Mouse (Mus musculus) adipocyte (in vitro differentiated cells): ENCODE measurements around the gene Pigw.
A peak's percentile ranks its signal among the peaks of the same experiment; 100 is the strongest.

Experiments used
- DNase-seq: peaks from one replicate; pipeline ENCODE4 v3.0.0-alpha.2; 2016; ENCODE audit warnings: low spot score

Gene Pigw

DNA sequence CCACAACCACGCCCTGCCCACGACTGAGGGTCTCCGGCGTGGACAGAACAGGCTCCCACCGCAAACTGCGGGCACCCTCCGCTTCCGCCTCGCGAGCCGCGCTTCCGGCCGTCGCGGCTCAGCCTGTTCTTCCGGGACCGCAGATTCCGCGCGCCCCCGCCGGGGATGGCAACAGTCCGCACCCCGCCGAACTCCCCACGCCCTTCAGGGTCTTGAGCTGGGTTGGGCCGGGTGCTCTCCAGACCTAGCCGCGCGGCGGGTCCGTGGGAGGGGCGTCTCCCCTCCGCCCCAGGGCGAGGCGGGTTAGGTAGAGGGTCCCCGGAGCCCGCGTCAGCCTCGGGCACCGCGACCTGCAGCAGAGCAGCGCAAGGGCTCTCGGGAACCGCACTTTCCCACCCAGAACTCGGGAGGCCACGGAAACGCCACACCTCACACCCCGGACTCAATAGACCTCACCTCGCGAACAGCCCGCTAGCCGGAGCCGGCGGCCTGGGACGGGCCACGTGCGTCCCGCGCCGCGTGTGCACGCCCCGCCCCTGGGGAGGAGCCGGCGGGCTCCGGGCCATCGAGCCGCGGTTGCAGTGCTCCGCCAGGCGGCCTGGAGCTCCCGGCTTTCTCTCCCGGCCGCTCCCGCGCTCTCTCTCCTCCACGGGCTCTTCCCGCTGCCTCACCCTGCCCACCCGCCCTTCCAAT, at the start of gene Pigw, which contains the start of gene Myo19:
TSS of gene Pigw (minus strand) at position 514 of the 693 bp plus-strand sequence.
TSS of gene Myo19 (plus strand) at position 377 of the 693 bp plus-strand sequence.
- DNase-seq, result peak; percentile 79

DNA sequence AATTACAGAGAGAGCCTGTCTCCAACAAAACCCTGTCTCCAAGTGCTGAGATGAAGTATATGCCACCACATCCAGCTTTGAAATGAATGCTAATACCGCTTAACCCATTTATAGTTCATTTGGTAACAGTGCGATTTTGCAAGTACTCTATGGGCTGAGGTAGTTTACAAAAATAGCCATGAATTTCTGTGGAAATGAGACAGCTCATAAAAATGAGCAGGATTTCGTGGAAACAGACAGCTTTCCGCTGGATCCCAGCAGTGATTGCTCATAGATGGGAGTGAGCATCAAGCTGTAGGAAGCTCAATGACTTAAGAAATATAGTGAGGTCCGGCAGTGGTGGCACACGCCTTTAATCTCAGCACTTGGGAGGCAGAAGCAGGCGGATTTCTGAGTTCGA, 40.9 kb upstream of the Pigw start:
- peak; percentile 41 for DNase-seq

DNA sequence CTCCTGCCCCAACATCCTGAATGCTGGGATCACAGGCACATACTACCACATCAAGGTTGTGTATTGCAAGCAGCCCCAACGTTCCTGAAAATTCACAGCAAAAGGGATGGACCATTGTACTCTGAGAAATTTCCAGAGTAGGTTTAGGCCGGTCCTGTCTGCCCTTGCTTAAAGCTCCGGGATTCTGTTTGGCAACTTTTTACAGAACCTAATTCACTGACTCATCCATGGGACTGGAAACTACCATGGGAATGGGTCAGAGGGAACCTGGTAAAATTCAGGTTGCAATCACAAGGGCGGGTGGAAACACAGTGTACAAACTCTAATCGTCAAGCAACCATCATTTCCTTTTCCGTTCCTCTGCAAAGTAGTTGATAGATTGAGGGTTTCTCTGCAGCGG, 39.9 kb upstream of the Pigw start:
- peak; percentile 53 for DNase-seq

DNA sequence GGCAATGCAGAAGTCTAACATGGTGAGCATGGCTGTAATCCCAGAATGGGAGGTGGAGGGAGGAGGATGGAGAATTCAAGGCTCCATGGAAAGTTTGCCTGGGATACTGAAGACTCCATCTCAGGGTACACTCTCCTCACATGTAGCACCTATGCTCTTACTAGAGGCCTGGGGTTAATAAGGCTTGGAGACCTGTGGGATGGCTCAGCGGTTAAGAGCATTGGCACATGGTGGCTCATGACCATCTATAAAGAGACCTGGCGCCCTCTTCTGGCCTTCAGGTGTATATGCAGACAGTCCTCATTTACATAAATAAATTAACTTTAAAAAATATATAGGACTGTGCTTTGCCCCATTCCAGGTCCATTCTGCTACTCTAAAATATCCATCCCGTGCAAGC, 39.2 kb upstream of the Pigw start:
- DNase-seq, result peak; percentile 72

DNA sequence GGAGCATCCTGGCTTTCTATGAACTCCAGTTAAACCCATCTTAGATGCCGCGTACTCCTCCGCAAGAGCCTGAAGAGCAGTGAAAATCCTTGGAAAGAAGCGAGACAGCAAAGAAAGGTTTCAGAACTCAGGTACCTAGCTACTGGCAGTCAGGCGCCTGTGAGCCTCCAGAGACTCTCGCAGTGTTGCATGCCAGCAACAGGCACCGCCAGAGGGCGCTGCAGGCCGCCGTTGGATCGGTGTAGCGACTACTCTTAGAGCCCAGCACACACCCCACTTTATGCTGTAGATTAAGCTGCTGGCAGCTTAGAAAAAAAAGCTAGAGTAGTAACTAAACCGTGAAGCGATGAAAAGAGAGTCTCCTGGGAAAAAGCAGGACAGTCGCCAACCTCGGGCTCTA, 38.3 kb upstream of the Pigw start:
- peak; percentile 86 for DNase-seq

DNA sequence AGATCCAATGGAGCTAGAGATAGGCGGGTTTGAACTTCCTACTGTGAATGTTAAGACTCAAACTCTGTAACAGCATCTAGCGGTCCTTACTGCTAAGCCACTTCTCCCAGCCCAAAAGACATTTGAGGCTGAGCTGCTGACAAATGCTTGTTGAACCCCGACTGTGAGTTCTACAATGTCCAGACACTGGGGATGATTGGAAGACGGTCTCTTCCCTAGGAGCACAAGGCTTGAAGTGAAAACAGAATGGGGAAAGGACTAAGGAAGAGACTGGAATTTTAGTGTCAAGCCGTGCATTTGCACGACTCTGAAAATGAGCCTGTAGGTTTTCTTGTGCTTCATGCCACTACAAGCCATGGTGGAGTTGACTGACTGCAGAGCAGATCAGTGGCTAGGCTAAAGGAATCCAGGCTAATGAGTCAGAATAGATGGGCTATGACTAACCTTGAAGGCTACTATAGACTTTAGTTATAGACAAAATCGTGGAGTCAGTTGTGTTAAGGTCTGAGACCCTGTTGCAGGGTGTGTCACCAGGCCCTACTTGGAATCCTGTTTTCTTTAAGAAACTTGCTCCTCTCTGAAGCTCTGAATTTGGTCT, 36.7 kb upstream of the Pigw start:
- no peak for DNase-seq

DNA sequence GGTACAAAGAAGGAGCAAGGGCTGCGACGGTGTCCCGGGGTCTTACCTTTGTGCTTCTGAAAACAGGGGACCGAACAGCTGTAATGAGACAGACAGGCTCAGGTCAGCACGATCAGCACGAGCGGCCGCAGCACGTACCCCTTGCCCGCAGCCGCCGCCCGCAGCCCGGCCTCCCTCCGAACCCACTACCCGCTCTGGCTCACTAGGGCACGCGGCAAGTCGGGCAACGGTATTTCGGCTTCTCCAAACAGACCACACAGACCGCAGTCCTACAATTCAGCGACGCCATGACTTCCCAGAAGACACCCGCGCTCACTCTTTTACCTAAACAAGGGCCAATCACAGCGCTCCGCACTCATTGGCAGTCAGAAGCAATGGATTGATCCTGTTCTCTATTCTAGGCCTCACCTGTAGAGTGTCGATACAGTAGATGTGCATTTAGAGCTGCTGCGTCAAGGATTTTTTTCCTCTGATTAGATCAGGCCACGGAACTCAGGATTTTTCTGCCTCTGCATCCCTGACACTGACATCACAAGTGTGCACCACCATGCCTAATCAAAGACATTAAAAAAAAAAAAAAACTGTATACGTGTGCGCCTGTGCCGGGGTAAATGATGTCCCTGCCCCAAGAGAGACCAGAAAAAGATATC, 36.1 kb upstream of the Pigw start, which contains the start of gene Znhit3:
TSS of gene Znhit3 (minus strand) at position 314 of the 650 bp plus-strand sequence.
- peak; percentile 91 for DNase-seq

DNA sequence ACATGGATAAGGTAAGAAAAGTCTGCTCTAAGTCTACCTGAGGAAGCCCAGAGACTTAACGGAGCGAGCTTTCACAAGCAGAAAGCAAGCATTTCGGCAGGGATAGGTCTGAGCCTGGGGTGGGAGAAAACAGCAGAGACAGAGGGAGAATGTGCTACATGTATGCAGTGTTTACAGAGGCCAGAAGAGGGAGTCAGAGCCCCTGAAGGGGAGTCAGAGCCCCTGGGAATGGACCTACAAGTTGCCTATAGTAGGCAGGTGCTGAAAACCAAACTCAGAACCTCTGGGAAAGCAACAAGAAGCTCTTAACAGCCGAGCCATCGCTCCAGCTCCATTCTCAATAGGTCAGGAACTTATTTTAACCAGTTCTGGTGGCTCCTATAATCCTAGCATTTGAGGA, 34.6 kb upstream of the Pigw start:
- no peak for DNase-seq

DNA sequence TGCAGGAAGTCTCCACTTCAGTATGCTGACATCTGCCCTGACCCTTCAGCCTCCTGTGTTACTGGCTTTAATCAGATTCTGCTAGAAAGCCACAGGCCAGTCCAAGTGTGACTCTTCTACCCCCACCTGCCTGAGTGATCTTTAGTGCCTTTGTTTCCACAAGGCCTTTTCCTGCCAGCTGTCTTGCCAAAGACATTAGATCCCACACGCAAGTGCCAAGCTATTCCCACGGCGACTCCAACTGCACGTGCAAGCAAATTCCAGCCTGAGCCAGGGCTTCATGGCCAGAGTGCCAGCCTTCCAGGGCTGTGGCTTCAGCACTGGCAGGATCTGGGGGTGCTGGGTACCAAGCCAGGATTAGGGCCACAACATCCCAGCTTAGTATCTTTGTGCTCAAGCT, 30.3 kb upstream of the Pigw start:
- peak; percentile 53 for DNase-seq

DNA sequence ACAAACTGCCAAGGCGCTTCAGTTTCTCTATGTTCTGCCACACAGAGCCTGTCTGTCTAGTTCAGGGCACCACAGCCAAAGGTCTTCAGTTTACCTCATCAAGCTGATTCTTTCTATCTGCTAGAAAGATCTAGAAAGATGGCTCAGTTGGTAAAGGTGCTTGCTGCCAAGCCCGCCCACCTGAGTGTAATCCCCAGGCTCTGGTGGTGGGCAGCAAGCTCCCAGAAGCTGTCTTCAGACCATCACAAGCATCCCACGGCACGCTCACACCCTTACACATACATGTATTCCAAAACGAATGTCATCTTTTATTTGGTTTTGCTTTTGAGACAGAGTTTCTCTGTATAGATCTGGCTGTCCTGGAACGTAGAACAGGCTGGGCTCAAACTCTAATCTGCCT, 28.4 kb upstream of the Pigw start:
- DNase-seq, result no peak

DNA sequence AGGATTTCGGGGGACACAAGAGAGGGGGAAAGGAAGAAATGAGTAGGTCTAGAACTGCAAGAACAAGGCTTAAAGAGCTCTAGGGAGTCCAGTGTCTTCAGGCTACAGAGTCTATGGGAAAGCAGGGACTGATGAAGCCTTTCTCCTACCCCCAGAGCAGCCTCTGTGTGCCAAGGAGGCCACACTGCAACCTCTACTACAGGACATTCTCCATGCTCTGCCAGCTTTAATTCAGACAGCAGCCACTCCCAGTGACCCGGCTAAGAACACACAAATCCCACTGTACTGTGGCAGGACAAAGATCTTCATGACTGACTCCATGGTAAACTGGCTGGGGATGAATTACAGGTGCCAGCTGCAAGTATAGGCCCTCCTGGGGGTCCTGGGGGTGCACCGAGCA, 27.0 kb upstream of the Pigw start:
- peak; percentile 70 for DNase-seq

DNA sequence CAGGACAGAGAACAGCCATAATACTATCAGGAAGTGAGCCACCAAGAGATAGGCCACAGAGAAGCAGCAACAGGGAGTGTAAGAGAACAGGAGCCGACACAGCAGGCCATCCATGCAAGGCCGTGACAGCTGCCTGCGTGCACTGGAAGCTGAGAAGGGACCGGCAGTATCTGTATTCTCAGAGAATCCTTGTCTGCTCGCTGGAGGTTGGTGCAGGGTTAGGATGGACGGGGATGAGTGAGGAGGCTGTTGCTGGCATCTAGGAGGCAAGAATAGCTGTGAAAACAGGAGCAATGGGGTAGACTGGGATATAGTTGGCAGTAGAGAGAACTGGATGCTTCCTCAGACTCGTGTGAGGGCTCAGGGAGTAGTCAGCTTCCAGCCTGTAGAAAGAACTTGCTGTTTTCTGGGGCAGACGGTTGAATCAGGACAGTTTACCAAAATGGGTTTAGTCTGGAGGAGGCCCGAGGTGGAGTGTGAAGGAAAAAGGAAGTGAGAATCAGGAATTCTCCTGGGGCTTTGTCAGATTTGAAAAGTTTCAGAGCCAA, 24.6 kb upstream of the Pigw start:
- no peak for DNase-seq

DNA sequence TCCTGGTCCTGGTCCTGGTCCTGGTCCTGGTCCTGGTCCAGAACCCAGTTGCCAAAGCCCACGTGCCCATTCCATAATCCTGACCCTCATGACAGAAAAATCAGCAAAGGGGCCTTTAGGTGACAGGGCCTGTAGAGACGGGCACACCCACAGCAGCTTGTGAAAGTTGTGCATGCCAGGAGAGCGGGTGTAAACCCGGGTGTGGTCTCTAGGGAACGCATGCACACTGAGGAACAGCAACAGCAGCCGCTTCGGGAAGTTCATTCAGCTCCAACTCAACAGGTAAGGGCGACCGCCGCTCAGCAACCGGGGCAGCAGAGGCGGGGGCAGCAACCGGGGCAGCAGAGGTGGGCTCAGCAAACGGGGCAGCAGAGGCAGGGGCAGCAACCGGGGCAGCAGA, 13.0 kb upstream of the Pigw start:
- no peak for DNase-seq

DNA sequence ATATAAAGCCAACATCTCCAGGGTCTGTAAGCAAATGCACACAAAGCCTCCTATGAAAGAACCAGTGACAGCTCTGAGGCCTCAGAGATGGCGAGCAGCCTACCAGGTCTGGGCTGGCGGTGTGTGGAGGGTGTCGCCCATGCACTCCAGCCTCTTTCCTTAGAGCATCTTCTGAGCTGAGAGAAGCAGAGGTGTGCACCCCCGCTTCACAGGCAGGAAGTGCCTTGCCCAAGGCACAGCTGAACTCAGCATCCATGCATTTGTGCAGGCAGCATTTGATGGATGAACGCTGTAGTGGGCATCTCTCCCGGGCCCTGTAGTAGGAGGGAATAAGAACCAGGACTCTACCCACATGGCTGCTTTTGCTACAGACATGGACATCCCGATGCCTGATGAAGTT, 11.6 kb upstream of the Pigw start:
- no peak for DNase-seq

DNA sequence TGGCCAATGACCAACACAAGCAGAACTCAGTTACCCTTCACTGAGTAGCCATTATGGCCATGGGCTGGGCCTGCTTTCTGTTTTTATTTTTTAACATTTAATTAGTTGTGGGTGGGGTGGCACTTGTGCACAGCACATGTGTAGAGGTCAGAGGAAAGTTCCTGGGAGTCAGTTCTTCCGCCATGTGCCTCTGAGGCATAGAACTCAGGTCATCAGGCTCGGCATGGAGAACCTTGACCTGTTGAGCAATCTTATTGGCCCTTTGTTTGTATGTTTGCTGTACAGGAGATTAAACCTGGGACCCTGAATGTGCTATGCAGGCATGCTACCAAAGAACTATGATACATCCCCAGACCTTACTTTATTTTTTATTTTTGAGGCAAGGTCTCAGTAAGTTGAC, 9.4 kb upstream of the Pigw start:
- DNase-seq, result no peak

DNA sequence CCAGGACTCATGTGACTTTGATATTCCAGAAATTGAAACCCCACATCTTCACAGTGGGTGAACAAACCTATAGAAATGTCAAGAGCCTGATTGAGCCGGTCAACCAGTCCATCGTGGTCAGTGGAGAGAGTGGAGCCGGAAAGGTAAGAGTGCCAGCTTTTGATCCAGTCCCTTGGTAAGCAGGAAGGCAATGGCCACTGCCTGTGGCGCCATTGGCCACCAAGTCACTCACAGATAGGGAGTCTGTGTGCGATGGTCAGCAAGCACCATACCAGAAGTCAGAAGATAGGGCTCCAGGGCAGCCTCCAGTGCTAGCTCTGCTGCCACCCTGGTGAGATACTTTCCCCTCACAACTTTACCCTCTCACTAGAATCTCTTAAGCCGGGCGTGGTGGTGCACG, 7.9 kb upstream of the Pigw start:
- no peak for DNase-seq

DNA sequence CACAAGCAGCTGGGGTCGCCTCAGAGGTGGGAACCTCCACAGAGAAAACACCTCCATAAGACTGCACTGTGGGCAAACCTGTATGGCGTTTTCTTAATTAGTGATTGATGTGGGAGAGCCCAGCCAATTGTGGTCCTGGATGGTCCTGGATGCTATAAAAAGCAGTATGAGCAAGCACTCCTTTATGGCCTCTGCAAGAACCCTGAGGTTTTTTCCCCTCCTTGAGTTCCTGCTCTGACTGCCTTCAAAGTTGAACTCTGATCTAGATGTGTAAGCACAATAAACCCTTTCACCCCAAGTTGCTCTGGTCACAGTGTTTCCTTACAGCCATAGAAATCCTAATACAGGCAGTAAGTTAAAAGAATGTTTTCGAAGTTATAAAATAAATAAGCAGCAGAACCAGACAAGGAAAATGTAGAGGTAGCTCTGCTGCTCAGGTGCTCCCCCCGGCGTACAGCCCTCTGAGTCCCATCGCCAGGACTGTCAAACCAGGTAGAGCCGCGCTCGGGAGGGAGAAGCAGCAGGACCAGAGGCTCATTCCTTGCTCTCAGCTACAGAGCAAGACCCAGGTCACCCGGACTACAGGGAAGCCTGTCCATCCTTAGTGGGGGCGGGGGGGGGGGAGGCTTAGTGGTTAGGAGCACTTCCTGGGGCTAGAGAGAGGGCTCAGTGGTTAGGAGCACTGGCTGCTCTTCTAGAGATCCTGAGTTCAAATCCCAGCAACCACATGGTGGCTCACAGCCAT, 6.9 kb upstream of the Pigw start:
- DNase-seq, result peak; percentile 63

DNA sequence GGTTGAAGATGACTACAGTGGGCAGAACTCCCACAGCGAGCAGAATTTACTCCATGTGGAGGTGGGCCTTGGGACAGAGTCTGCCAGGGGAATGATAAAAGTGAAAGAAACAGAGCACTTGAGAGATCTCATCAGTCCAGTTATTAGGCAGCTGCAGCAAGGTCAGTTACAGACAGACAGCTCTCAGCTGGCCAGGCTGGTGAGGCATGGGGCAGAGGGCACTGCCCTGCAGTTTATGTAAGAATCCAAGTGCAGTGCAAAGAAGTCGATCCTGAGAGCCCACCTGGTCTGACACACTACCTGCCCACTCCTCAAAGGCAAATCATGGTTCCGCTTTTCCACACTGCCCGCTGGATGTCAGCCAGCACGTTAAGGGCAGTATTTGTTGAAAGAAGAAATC, 6.2 kb upstream of the Pigw start:
- DNase-seq, result peak; percentile 32

DNA sequence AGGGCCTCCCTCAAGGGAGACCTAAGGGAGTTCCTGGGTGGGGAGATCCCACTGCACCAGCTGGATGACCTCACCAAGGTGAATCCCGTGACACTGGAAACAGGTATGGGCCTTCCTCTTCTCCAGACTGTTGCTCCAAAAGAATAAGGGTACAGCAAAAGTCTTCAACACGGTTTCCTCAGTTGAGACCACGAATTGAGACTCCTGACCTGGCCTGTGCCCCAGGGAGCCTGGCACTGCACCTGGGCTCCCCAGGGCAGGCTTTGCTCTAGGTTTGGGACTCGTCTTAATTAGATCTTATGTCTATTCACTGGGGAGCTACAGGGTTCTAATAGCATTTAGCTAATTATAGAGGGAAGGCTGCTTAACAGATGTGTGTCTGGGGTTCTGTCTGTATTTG, 5.2 kb upstream of the Pigw start:
- DNase-seq, result no peak

DNA sequence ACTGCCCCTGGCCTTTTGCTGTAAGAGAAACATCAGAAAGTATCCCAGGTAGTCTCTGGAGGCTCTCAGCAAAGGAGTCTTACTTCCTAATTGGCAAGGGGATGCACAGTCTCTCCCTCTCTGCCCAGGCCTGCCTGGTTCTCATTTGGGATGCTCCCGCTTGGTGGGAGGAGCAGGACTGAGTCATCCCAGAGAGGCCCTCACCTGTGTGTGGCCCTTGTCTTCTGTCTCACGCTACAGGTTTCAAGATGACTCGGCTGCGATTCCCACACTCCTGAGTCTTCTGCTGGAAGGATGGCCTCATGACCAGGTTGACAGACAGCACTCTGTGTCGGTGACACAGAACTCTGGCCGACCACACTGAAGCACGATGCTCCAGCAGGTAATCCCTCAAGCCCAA, 2.3 kb upstream of the Pigw start:
- DNase-seq, result no peak

DNA sequence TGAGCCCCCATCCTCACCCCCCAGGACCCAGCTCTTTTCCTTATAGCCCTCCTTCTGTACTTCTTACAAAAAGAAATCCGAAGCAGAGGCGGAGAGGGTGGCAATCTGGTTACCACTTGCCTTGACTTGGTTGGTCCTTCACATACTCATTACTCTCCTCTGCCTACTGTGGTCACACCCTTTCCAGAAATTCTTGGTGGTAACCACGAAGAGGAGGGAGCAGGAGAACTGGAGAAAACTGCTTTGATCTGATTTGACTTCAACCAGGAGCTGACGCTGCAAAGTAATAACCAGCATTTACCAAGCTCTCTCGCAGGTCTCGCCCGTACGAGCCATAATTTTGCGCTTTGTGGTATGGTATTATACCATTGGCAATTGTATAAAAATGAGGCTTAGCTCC, 886 bp upstream of the Pigw start:
- DNase-seq, result no peak

DNA sequence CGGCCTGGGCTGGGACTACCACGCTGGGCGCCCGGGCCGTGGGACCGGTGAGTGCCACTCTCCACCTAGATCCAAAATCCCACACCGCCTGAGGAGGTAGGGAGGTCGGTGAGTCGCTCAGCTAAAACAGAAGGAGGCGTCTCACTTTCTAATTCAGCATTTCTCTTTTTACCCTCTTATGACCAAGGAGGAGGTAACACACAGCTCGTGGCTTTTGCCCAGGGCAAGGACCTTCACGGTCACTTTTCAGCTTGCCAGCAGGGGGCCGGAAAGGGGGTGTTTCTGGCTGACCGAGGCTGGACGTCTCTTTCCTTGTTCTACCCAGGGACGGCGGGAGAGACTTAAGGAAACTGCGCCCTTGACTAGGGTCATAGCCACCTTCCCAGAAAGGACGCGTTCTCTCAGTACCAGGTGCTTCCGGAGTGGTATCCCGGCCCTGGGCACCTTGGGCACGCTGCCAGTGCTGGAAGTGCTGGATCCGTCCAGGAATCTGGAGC, 428 bp upstream of the Pigw start:
- DNase-seq, result peak; percentile 65
